Mouse (Mus musculus) stomach, postnatal 0 days (tissue): ENCODE measurements around the gene Mylk4.

Experiments
- CTCF ChIP-seq: IDR thresholded peaks from 2 replicates; pipeline ENCODE4 v1.5.1; 2016; ENCODE audit warnings: antibody characterized with exemption, low read depth, mild to moderate bottlenecking, moderate library complexity
- EP300 ChIP-seq: optimal IDR thresholded peaks from 2 replicates; pipeline ENCODE3; 2016; ENCODE audit warnings: antibody characterized with exemption

- TF ChIP-seq CTCF: no peak
- TF ChIP-seq EP300: no peak
Observed at GRCm38 (mm10) chr13:32741161-32741560, 42.6 kb downstream of the Mylk4 start.
